Mouse (Mus musculus) cerebellum, adult 11 months (tissue): ENCODE data around the gene A930033H14Rik.
A peak's percentile ranks its signal among the peaks of the same experiment; 100 is the strongest.

ENCODE experiments used
- DNase-seq: peaks from one replicate; pipeline ENCODE4 v3.0.0; 2022

The A930033H14Rik gene

GRCm38 (mm10) chr10:69190434-69191160 is 22.3 kb downstream of the A930033H14Rik start:
- no peak for DNase-seq

GRCm38 (mm10) chr10:69187773-69188443 is 25.0 kb downstream of the A930033H14Rik start:
- no peak for DNase-seq

GRCm38 (mm10) chr10:69185894-69186893 is 26.7 kb downstream of the A930033H14Rik start:
- DNase-seq: peak; percentile 38

- no peak for DNase-seq
These were observed 27.5 kb downstream of the A930033H14Rik start for GRCm38 (mm10) chr10:69185431-69185830.

GRCm38 (mm10) chr10:69184903-69185302 is 28.0 kb downstream of the A930033H14Rik start:
- no peak for DNase-seq

- no peak for DNase-seq
These were observed 31.9 kb downstream of the A930033H14Rik start for GRCm38 (mm10) chr10:69180997-69181396.

- no peak for DNase-seq
These were observed 33.6 kb downstream of the A930033H14Rik start for GRCm38 (mm10) chr10:69179341-69179740.

GRCm38 (mm10) chr10:69176116-69176515 is 36.8 kb downstream of the A930033H14Rik start:
- no peak for DNase-seq

GRCm38 (mm10) chr10:69172412-69172811 is 40.5 kb downstream of the A930033H14Rik start:
- no peak for DNase-seq

GRCm38 (mm10) chr10:69166514-69166913 is 46.4 kb downstream of the A930033H14Rik start:
- DNase-seq: no peak

GRCm38 (mm10) chr10:69165847-69166246 is 47.1 kb downstream of the A930033H14Rik start:
- no peak for DNase-seq

- no peak for DNase-seq
These were observed 47.8 kb downstream of the A930033H14Rik start for GRCm38 (mm10) chr10:69165125-69165524.

- DNase-seq: no peak
These were observed 49.7 kb downstream of the A930033H14Rik start for GRCm38 (mm10) chr10:69163216-69163615.

- DNase-seq: no peak
These were observed 50.3 kb downstream of the A930033H14Rik start for GRCm38 (mm10) chr10:69162577-69162976.

GRCm38 (mm10) chr10:69161503-69161902 is 51.4 kb downstream of the A930033H14Rik start:
- no peak for DNase-seq

- DNase-seq: no peak
These were observed 52.0 kb downstream of the A930033H14Rik start for GRCm38 (mm10) chr10:69160877-69161276.
